Mouse (Mus musculus) CH12.LX (cell line): ENCODE results near the gene Gba2. TPM values are rescaled to one million over a fixed set of nuclear protein-coding genes. Genes with fewer than 3 reads are reported as not detected.

Experiments
- DNase-seq: peaks from one replicate; pipeline ENCODE4 v3.0.0-alpha.2; 2013; ENCODE audit errors: extremely low read depth
- H3K27ac ChIP-seq: 2 replicates; pipeline ENCODE4 v1.5.1; 2012; ENCODE audit warnings: low read depth, mild to moderate bottlenecking, control low read depth, moderate library complexity; ENCODE audit not compliant: insufficient read depth
- H3K27me3 ChIP-seq: replicated peaks from 2 replicates; pipeline ENCODE3; 2012; ENCODE audit warnings: inconsistent platforms
- H3K36me3 ChIP-seq, 2 experiments: replicated peaks in 1 of 2; 2 replicates each; pipeline versions ENCODE3 to v1.6.1; 2012; ENCODE audit warnings: inconsistent platforms in 1 of 2, low read length in 1 of 2, mild to moderate bottlenecking in 1 of 2, mixed read lengths in 1 of 2, moderate library complexity in 1 of 2; ENCODE audit not compliant: control insufficient read depth in 1 of 2, insufficient read depth in 1 of 2
- H3K4me1 ChIP-seq, 2 experiments: 2 replicates each; pipeline ENCODE4 v1.6.1; 2012; ENCODE audit warnings: inconsistent platforms in 1 of 2, moderate library complexity in 1 of 2; ENCODE audit not compliant: insufficient read depth in 2 of 2, control insufficient read depth in 1 of 2
- H3K4me2 ChIP-seq: 2 replicates; pipeline ENCODE4 v1.6.1; 2012; ENCODE audit warnings: low read depth, mild to moderate bottlenecking, control low read depth; ENCODE audit not compliant: poor library complexity, insufficient read depth, severe bottlenecking
- H3K4me3 ChIP-seq, 3 experiments: fragments of 150-350 bp in 1 of 3; sonication (generic) in 1 of 3; replicated peaks in 1 of 3; 2 replicates each; pipeline versions ENCODE3 to v1.5.1; 2011 to 2012; ENCODE audit warnings: low read depth in 2 of 3, low read length in 2 of 3, mild to moderate bottlenecking in 2 of 3, moderate library complexity in 2 of 3, control low read depth in 1 of 3, improper control_type of control experiment in 1 of 3, inconsistent platforms in 1 of 3, mixed read lengths in 1 of 3; ENCODE audit not compliant: poor library complexity in 1 of 3
- H3K79me2 ChIP-seq: replicated peaks from 2 replicates; pipeline ENCODE4 v1.6.1; 2012; ENCODE audit warnings: mild to moderate bottlenecking, moderate library complexity; ENCODE audit not compliant: control insufficient read depth, poor library complexity, insufficient read depth, severe bottlenecking; ENCODE audit errors: extremely low read depth
- H3K9ac ChIP-seq: 2 replicates; pipeline ENCODE4 v1.6.1; 2012; ENCODE audit warnings: low read depth, mild to moderate bottlenecking, control low read depth, moderate library complexity; ENCODE audit not compliant: insufficient read depth
- H3K9me3 ChIP-seq: replicated peaks from 2 replicates; pipeline ENCODE3; 2012; ENCODE audit warnings: low read length, inconsistent platforms, mixed read lengths
- BHLHE40 ChIP-seq: IDR thresholded peaks from 2 replicates; pipeline ENCODE4 v1.6.1; 2011; ENCODE audit warnings: mild to moderate bottlenecking, low read depth, low read length, improper control_type of control experiment
- CHD1 ChIP-seq: IDR thresholded peaks from 2 replicates; pipeline ENCODE4 v1.6.1; 2012; ENCODE audit warnings: low read depth, low read length, improper control_type of control experiment, inconsistent platforms
- CHD2 ChIP-seq: IDR thresholded peaks from 2 replicates; pipeline ENCODE4 v1.6.1; 2011; ENCODE audit warnings: low read length, improper control_type of control experiment
- CTCF ChIP-seq, 2 experiments: IDR thresholded peaks in 1 of 2; conservative IDR thresholded peaks in 1 of 2; 2 replicates each; pipeline ENCODE4 v1.5.1; 2011 to 2012; ENCODE audit warnings: low read depth in 2 of 2, low read length in 2 of 2, improper control_type of control experiment in 1 of 2, inconsistent platforms in 1 of 2, mild to moderate bottlenecking in 1 of 2, moderate library complexity in 1 of 2
- E2F4 ChIP-seq: IDR thresholded peaks from 2 replicates; pipeline ENCODE4 v1.6.1; 2011; ENCODE audit warnings: low read depth, low read length, improper control_type of control experiment; ENCODE audit not compliant: insufficient replicate concordance
- ELF1 ChIP-seq: IDR thresholded peaks from 2 replicates; pipeline ENCODE4 v1.6.1; 2014; ENCODE audit warnings: low read depth, mild to moderate bottlenecking, inconsistent platforms, low read length, improper control_type of control experiment
- EP300 ChIP-seq: IDR thresholded peaks from 2 replicates; pipeline ENCODE4 v1.6.1; 2011; ENCODE audit warnings: low read length, improper control_type of control experiment
- ETS1 ChIP-seq: conservative IDR thresholded peaks from 2 replicates; pipeline ENCODE4 v1.6.1; 2012; ENCODE audit warnings: low read depth, mild to moderate bottlenecking, inconsistent platforms, low read length, improper control_type of control experiment, moderate library complexity
- GABPA ChIP-seq: IDR thresholded peaks from 2 replicates; pipeline ENCODE4 v1.6.1; 2012; ENCODE audit warnings: low read depth, low read length, improper control_type of control experiment, inconsistent platforms; ENCODE audit not compliant: insufficient replicate concordance
- HCFC1 ChIP-seq: IDR thresholded peaks from 2 replicates; pipeline ENCODE4 v1.6.1; 2012; ENCODE audit warnings: low read depth, mild to moderate bottlenecking, inconsistent platforms, low read length, improper control_type of control experiment
- IRF4 ChIP-seq: IDR thresholded peaks from 2 replicates; pipeline ENCODE4 v1.6.1; 2014; ENCODE audit warnings: low read depth, mild to moderate bottlenecking, inconsistent platforms, low read length, improper control_type of control experiment
- JUN ChIP-seq: IDR thresholded peaks from 2 replicates; pipeline ENCODE4 v1.6.1; 2011; ENCODE audit warnings: low read depth, mild to moderate bottlenecking, low read length, improper control_type of control experiment, moderate library complexity; ENCODE audit not compliant: insufficient read depth
- JUND ChIP-seq: conservative IDR thresholded peaks from 2 replicates; pipeline ENCODE4 v1.6.1; 2011; ENCODE audit warnings: low read depth, low read length, improper control_type of control experiment
- KAT2A ChIP-seq: IDR thresholded peaks from 2 replicates; pipeline ENCODE4 v1.6.1; 2012; ENCODE audit warnings: low read length, improper control_type of control experiment, inconsistent platforms; ENCODE audit not compliant: insufficient replicate concordance
- MAFK ChIP-seq: IDR thresholded peaks from 2 replicates; pipeline ENCODE4 v1.6.1; 2011; ENCODE audit warnings: low read length, improper control_type of control experiment; ENCODE audit not compliant: insufficient replicate concordance
- MAX ChIP-seq: IDR thresholded peaks from 2 replicates; pipeline ENCODE4 v1.6.1; 2011; ENCODE audit warnings: low read length, improper control_type of control experiment
- MXI1 ChIP-seq: IDR thresholded peaks from 2 replicates; pipeline ENCODE4 v1.6.1; 2011; ENCODE audit warnings: mild to moderate bottlenecking, low read depth, low read length, improper control_type of control experiment
- MYC ChIP-seq: IDR thresholded peaks from 2 replicates; pipeline ENCODE4 v1.6.1; 2011; ENCODE audit warnings: low read depth, mild to moderate bottlenecking, improper control_type of control experiment, low read length
- NRF1 ChIP-seq: IDR thresholded peaks from 2 replicates; pipeline ENCODE4 v1.6.1; 2014; ENCODE audit warnings: low read depth, mild to moderate bottlenecking, inconsistent platforms, low read length, improper control_type of control experiment, moderate library complexity
- PAX5 ChIP-seq: IDR thresholded peaks from 2 replicates; pipeline ENCODE4 v1.6.1; 2012; ENCODE audit warnings: low read length, inconsistent platforms, mixed read lengths
- POLR2AphosphoS2 ChIP-seq: IDR thresholded peaks from 2 replicates; pipeline ENCODE4 v1.6.1; 2011; ENCODE audit warnings: low read depth, low read length, improper control_type of control experiment
- RAD21 ChIP-seq: IDR thresholded peaks from 2 replicates; pipeline ENCODE4 v1.6.1; 2011; ENCODE audit warnings: low read depth, mild to moderate bottlenecking, low read length, improper control_type of control experiment, moderate library complexity
- SIN3A ChIP-seq: IDR thresholded peaks from 2 replicates; pipeline ENCODE4 v1.6.1; 2012; ENCODE audit warnings: low read length, improper control_type of control experiment, inconsistent platforms
- SMC3 ChIP-seq: IDR thresholded peaks from 2 replicates; pipeline ENCODE4 v1.6.1; 2011; ENCODE audit warnings: low read depth, low read length, improper control_type of control experiment
- TBP ChIP-seq: conservative IDR thresholded peaks from 2 replicates; pipeline ENCODE4 v1.6.1; 2011; ENCODE audit warnings: low read depth, low read length, improper control_type of control experiment
- TCF12 ChIP-seq: IDR thresholded peaks from 2 replicates; pipeline ENCODE4 v1.6.1; 2014; ENCODE audit warnings: low read depth, mild to moderate bottlenecking, inconsistent platforms, low read length, improper control_type of control experiment
- UBTF ChIP-seq: IDR thresholded peaks from 2 replicates; pipeline ENCODE4 v1.6.1; 2012; ENCODE audit warnings: low read depth, mild to moderate bottlenecking, inconsistent platforms, low read length, improper control_type of control experiment, moderate library complexity
- USF1 ChIP-seq: IDR thresholded peaks from 2 replicates; pipeline ENCODE4 v1.6.1; 2014; ENCODE audit warnings: low read depth, mild to moderate bottlenecking, inconsistent platforms, low read length, improper control_type of control experiment
- USF2 ChIP-seq: conservative IDR thresholded peaks from 2 replicates; pipeline ENCODE4 v1.6.1; 2011; ENCODE audit warnings: low read depth, low read length, improper control_type of control experiment
- ZC3H11A ChIP-seq: IDR thresholded peaks from 2 replicates; pipeline ENCODE4 v1.6.1; 2012; ENCODE audit warnings: low read depth, mild to moderate bottlenecking, inconsistent platforms, low read length, improper control_type of control experiment
- ZKSCAN1 ChIP-seq: IDR thresholded peaks from 2 replicates; pipeline ENCODE4 v1.6.1; 2012; ENCODE audit warnings: low read depth, inconsistent platforms, low read length, improper control_type of control experiment, borderline replicate concordance
- ZNF384 ChIP-seq: IDR thresholded peaks from 2 replicates; pipeline ENCODE4 v1.6.1; 2012; ENCODE audit warnings: low read depth, low read length, improper control_type of control experiment, inconsistent platforms
- dilution Hi-C: fragments of 300-500 bp; cut with MboI; formaldehyde crosslinking; loops from 2 replicates; pipeline ENCODE4 v1.14.3; 2020; ENCODE audit warnings: low sequenced_read_pairs; ENCODE audit not compliant: extremely low pct_unique_long_range_greater_than_20kb, extremely low pct_ligation_motif_present
- in situ Hi-C: fragments of 300-500 bp; cut with MboI; formaldehyde crosslinking; loops from 3 replicates; pipeline ENCODE4 v1.14.3; 2019; ENCODE audit warnings: low sequenced_read_pairs, low pct_ligation_motif_present, low pct_unique_long_range_greater_than_20kb, mixed read lengths
- polyA plus RNA-seq: library from polyadenylated mRNA; unstranded; fragments of >175 nt; gene quantifications from 2 replicates; pipeline ENCODE4 v1.2.1, GENCODE M21; 2012; ENCODE audit warnings: low read depth; ENCODE audit not compliant: insufficient read length
- total RNA-seq, 2 experiments: library from RNA; depleted of rRNA; stranded (reverse); fragments of 300-350 nt in 1 of 2; fragments of >200 nt in 1 of 2; gene quantifications; 2 replicates each; pipeline ENCODE4 v1.2.3; 2012 to 2014

Gba2 gene
- total and polyA plus RNA-seq, 3 experiments = 3.2 to 11.2 (median 4.1) TPM

DNA sequence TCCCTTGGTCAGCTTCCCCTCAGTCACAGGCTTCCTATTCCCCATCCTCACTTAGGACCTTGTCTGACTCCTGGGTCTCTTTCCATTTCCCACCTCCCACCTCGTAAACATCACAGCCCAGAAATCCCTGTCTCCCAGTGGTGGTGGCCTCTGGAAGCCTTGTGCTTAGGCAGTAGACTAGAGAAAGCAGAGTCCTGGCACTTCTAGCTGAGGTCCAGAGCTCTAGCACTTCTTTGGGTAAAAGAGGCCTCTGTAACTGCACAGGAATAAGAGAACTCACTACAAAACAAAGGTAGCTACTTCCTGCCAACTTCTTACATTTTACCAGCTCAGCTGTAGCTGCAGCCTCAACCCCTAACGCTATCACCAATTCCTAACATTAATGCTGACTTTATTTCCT is 17.7 kb downstream of the Gba2 start:
- Histone ChIP-seq H3K27ac (peak overlapping the region; percentile 65), H3K79me2 (peaks cover 46% of the 10 kb centered on the region), H3K9me3 (no peaks in the 10 kb centered on the region), H3K36me3 (peaks cover 19 to 46% of the 10 kb centered on the region in 2 experiments), H3K4me3 (peak overlapping the region; percentile 85 to 90 (median 89)), H3K27me3 (no peaks in the 10 kb centered on the region), H3K9ac (peak overlapping the region; percentile 94), H3K4me1 (peaks cover 21 to 59% of the 10 kb centered on the region in 2 experiments), H3K4me2 (peak overlapping the region; percentile 92)
- DNase-seq = no peak
- TF ChIP-seq IRF4 = no peak
- no peak for TF ChIP-seq JUND
- no peak for TF ChIP-seq ZC3H11A
- TF ChIP-seq MAFK = no peak
- TF ChIP-seq TCF12 = no peak
- TF ChIP-seq TBP = no peak
- TF ChIP-seq KAT2A = no peak
- TF ChIP-seq POLR2AphosphoS2 = no peak
- no peak for TF ChIP-seq ZNF384
- TF ChIP-seq GABPA = no peak
- TF ChIP-seq RAD21 = no peak
- no peak for TF ChIP-seq MXI1
- no peak for TF ChIP-seq JUN
- no peak for TF ChIP-seq ELF1
- TF ChIP-seq CTCF (conservative IDR thresholded peaks at IDR 0.05 in 1 of 2, IDR thresholded peaks at IDR 0.05 in 1 of 2; ENCODE audit: low read depth in 2 of 2, low read length in 2 of 2) = no peak
- no peak for TF ChIP-seq SMC3
- no peak for TF ChIP-seq UBTF
- no peak for TF ChIP-seq ZKSCAN1
- no peak for TF ChIP-seq USF1
- TF ChIP-seq USF2 = no peak
- in situ Hi-C loops = loop anchor here (25.0 kb wide), 1 partner anchor 549 kb away; the partner anchor contains the start of genes Fancg and Vcp
- dilution Hi-C loops = no loop called here

DNA sequence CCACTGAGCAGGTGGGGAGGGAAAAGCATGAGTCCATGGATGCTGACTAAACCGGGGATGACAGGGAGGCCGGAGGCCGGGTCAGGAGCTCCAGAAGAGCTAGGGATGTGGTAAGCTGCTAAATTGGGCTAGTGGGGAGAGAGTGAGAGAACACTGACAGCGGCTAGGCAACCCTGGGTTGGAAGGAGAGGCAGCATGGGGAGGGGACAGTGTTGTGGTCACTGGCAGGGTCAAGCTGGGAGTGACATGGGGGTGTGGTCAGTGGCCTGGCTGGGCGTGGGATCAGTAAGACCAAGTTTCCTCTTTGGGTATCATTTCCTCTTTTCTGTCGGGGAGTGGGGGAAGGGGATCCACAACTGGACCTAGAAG is 18.4 kb downstream of the Gba2 start:
- dilution Hi-C loops (no loop called here), in situ Hi-C loops (loop anchor here (25.0 kb wide), 1 partner anchor 548 kb away; the partner anchor contains the start of genes Fancg and Vcp)
- Histone ChIP-seq H3K4me2 (peak overlapping the region; percentile 92), H3K36me3 (peaks cover 19 to 46% of the 10 kb centered on the region in 2 experiments), H3K4me3 (peak overlapping the region; percentile 27 to 85 (median 28)), H3K4me1 (peaks cover 21 to 66% of the 10 kb centered on the region in 2 experiments), H3K9ac (peak overlapping the region; percentile 16), H3K79me2 (peaks cover 46% of the 10 kb centered on the region), H3K27me3 (no peaks in the 10 kb centered on the region), H3K27ac (peak overlapping the region; percentile 43; the same call in 1 of the 2 replicates), H3K9me3 (no peaks in the 10 kb centered on the region)
- DNase-seq = no peak
- TF ChIP-seq SIN3A = peak; percentile 92
- TF ChIP-seq JUND = no peak
- TF ChIP-seq MYC = 0 out of 2 replicates have a peak, but pooled peaks have one; percentile 41
- TF ChIP-seq CHD1 = 0 out of 2 replicates have a peak, but pooled peaks have one; percentile 43
- TF ChIP-seq NRF1 = 0 out of 2 replicates have a peak, but pooled peaks have one; percentile 24
- no peak for TF ChIP-seq ZNF384
- no peak for TF ChIP-seq USF2
- peak; percentile 84 for TF ChIP-seq EP300
- peak; percentile 39; the same call in 1 of the 2 replicates for TF ChIP-seq ELF1
- TF ChIP-seq KAT2A = no peak
- no peak for TF ChIP-seq E2F4
- peak; percentile 97 for TF ChIP-seq IRF4
- no peak for TF ChIP-seq TBP
- peak; percentile 83 for TF ChIP-seq CHD2
- peak; percentile 62 for TF ChIP-seq BHLHE40
- TF ChIP-seq ZKSCAN1 = no peak
- TF ChIP-seq MAFK = 0 out of 2 replicates have a peak, but pooled peaks have one; percentile 36
- TF ChIP-seq MXI1 = peak; percentile 90
- no peak for TF ChIP-seq PAX5
- TF ChIP-seq HCFC1 = no peak; the same call in 1 of the 2 replicates
- peak; percentile 64 for TF ChIP-seq MAX
- peak; percentile 53 for TF ChIP-seq ETS1
- no peak for TF ChIP-seq GABPA
